Mouse (Mus musculus) hindbrain, embryonic 14.5 days (tissue): ENCODE data around the gene Elmo2. TPM values are rescaled to one million over a fixed set of nuclear protein-coding genes. Genes with fewer than 3 reads are reported as not detected.

ENCODE experiments used
- ATAC-seq: fragments of 200-750 bp; cut with Nextera tagmentation; 2 replicates; pipeline ENCODE4 v1.8.0; 2017; ENCODE audit warnings: moderate number of reproducible peaks, mild to moderate bottlenecking, moderate TSS enrichment, moderate library complexity; ENCODE audit not compliant: low FRiP score
- DNase-seq: peaks from one replicate; pipeline ENCODE4 v3.0.0-alpha.2; 2015; ENCODE audit warnings: low spot score
- H3K27ac ChIP-seq: fragments of 300-500 bp; sonication (generic); 2 replicates; pipeline ENCODE4 v1.5.1; 2014; ENCODE audit warnings: mild to moderate bottlenecking, moderate library complexity
- H3K27me3 ChIP-seq: fragments of 300-500 bp; sonication (generic); 2 replicates; pipeline ENCODE4 v1.6.1; 2014; ENCODE audit warnings: mild to moderate bottlenecking, low read length, mixed read lengths; ENCODE audit not compliant: control insufficient read depth, insufficient read depth
- H3K36me3 ChIP-seq: fragments of 300-500 bp; sonication (generic); replicated peaks from 2 replicates; pipeline ENCODE4 v1.6.1; 2014; ENCODE audit not compliant: control insufficient read depth, insufficient read depth
- H3K4me1 ChIP-seq: fragments of 300-500 bp; sonication (generic); replicated peaks from 2 replicates; pipeline ENCODE4 v1.6.1; 2014; ENCODE audit warnings: antibody characterized with exemption, low read length, mixed read lengths; ENCODE audit not compliant: control insufficient read depth, insufficient read depth
- H3K4me2 ChIP-seq: fragments of 300-500 bp; sonication (generic); replicated peaks from 2 replicates; pipeline ENCODE4 v1.6.1; 2014; ENCODE audit warnings: mild to moderate bottlenecking, moderate library complexity
- H3K4me3 ChIP-seq: fragments of 300-500 bp; sonication (generic); replicated peaks from 2 replicates; pipeline ENCODE4 v1.5.1; 2014; ENCODE audit warnings: mild to moderate bottlenecking, low read length
- H3K9ac ChIP-seq: fragments of 300-500 bp; sonication (generic); 2 replicates; pipeline ENCODE4 v1.6.1; 2014
- H3K9me3 ChIP-seq: fragments of 300-500 bp; sonication (generic); 2 replicates; pipeline ENCODE4 v1.6.1; 2016; ENCODE audit warnings: low read length; ENCODE audit not compliant: control insufficient read depth
- WGBS: fragments of 180-500 bp; shearing (Covaris S2); extraction: QIAGEN DNeasy Blood & Tissue Kit; methylation state at CpG from one replicate; pipeline ENCODE4 v1.1.7; 2014; 5-methylcytosine and 5-hydroxymethylcytosine counted together
- polyA plus RNA-seq: library from polyadenylated mRNA; unstranded; fragments of >200 nt; fragmentation: Nextera tagmentation; extraction: Ambion mirVana; gene quantifications from 2 replicates; pipeline ENCODE4 v1.2.1, GENCODE M21; 2014

The Elmo2 gene
- polyA plus RNA-seq, 1 experiment from 2014 or later = 99.7 TPM

- H3K4me2 ChIP-seq = no peak overlapping the region
- peaks cover 86% of the 10 kb centered on the region for H3K36me3 ChIP-seq
- H3K4me3 ChIP-seq = no peak overlapping the region
- 87% methylated on average over 6 of the region's 6 CpGs for WGBS
- H3K9ac ChIP-seq = no peak overlapping the region
- H3K4me1 ChIP-seq = peaks cover 16% of the 10 kb centered on the region
- H3K9me3 ChIP-seq = no peaks in the 10 kb centered on the region
- DNase-seq (no peak), ATAC-seq (no peak)
- no peaks in the 10 kb centered on the region for H3K27me3 ChIP-seq
- H3K27ac ChIP-seq = no peak overlapping the region
Measured at GRCm38 (mm10) chr2:165307801-165308200, 18.5 kb downstream of the Elmo2 start.

GRCm38 (mm10) chr2:165305438-165305837 is 20.8 kb downstream of the Elmo2 start:
- Histone ChIP-seq H3K9ac (no peak overlapping the region), H3K4me1 (peaks cover 7% of the 10 kb centered on the region), H3K36me3 (peaks cover 85% of the 10 kb centered on the region), H3K4me3 (no peak overlapping the region), H3K27ac (no peak overlapping the region), H3K4me2 (no peak overlapping the region), H3K27me3 (no peaks in the 10 kb centered on the region), H3K9me3 (no peaks in the 10 kb centered on the region)
- no peak for ATAC-seq
- DNase-seq = no peak
- WGBS = 90% methylated on average over 8 of the region's 8 CpGs

GRCm38 (mm10) chr2:165304819-165305218 is 21.5 kb downstream of the Elmo2 start:
- Histone ChIP-seq H3K4me1 (peaks cover under 1% of the 10 kb centered on the region; the same call in 1 of the 2 replicates), H3K27me3 (no peaks in the 10 kb centered on the region), H3K4me2 (no peak overlapping the region), H3K9ac (no peak overlapping the region), H3K27ac (no peak overlapping the region), H3K36me3 (peaks cover 83% of the 10 kb centered on the region), H3K4me3 (no peak overlapping the region), H3K9me3 (no peaks in the 10 kb centered on the region)
- DNase-seq (no peak), ATAC-seq (no peak)
- WGBS = 91% methylated on average over 19 of the region's 19 CpGs

- 92% methylated on average over 6 of the region's 6 CpGs for WGBS
- Histone ChIP-seq H3K4me1 (no peaks in the 10 kb centered on the region), H3K36me3 (peaks cover 78% of the 10 kb centered on the region), H3K27ac (no peak overlapping the region), H3K4me3 (no peak overlapping the region), H3K4me2 (no peak overlapping the region), H3K9ac (no peak overlapping the region), H3K9me3 (no peaks in the 10 kb centered on the region), H3K27me3 (no peaks in the 10 kb centered on the region)
- ATAC-seq (no peak), DNase-seq (no peak)
Measured at GRCm38 (mm10) chr2:165303354-165304012, 22.8 kb downstream of the Elmo2 start.

GRCm38 (mm10) chr2:165301409-165301808 is 24.9 kb downstream of the Elmo2 start:
- Histone ChIP-seq H3K27me3 (no peaks in the 10 kb centered on the region), H3K9ac (no peak overlapping the region), H3K27ac (no peak overlapping the region; the same call in 1 of the 2 replicates), H3K9me3 (no peaks in the 10 kb centered on the region), H3K4me2 (no peak overlapping the region), H3K4me3 (no peak overlapping the region), H3K36me3 (peaks cover 78% of the 10 kb centered on the region), H3K4me1 (no peaks in the 10 kb centered on the region)
- DNase-seq = no peak
- no peak for ATAC-seq
- WGBS = 59% methylated on average over 3 of the region's 3 CpGs

- Histone ChIP-seq H3K9me3 (no peaks in the 10 kb centered on the region), H3K9ac (no peak overlapping the region), H3K4me3 (no peak overlapping the region), H3K4me1 (no peaks in the 10 kb centered on the region), H3K27ac (0 out of 2 replicates have a peak overlapping the region, but pooled peaks have one; percentile 62), H3K4me2 (no peak overlapping the region), H3K27me3 (no peaks in the 10 kb centered on the region), H3K36me3 (peaks cover 84% of the 10 kb centered on the region)
- ATAC-seq = no peak
- no peak for DNase-seq
- WGBS = 65% methylated on average over 6 of the region's 6 CpGs
Measured at GRCm38 (mm10) chr2:165300885-165301284, 25.4 kb downstream of the Elmo2 start.

GRCm38 (mm10) chr2:165300424-165300823 is 25.9 kb downstream of the Elmo2 start:
- no peak overlapping the region for H3K9ac ChIP-seq
- no peaks in the 10 kb centered on the region for H3K4me1 ChIP-seq
- WGBS = 60% methylated on average over 8 of the region's 8 CpGs
- no peaks in the 10 kb centered on the region for H3K9me3 ChIP-seq
- H3K4me3 ChIP-seq = no peak overlapping the region
- H3K27me3 ChIP-seq = no peaks in the 10 kb centered on the region
- ATAC-seq (no peak), DNase-seq (no peak)
- peak overlapping the region; percentile 62; the same call in 1 of the 2 replicates for H3K27ac ChIP-seq
- peaks cover 85% of the 10 kb centered on the region for H3K36me3 ChIP-seq
- no peak overlapping the region for H3K4me2 ChIP-seq

- Histone ChIP-seq H3K9me3 (no peaks in the 10 kb centered on the region), H3K27me3 (no peaks in the 10 kb centered on the region), H3K9ac (no peak overlapping the region), H3K27ac (no peak overlapping the region), H3K36me3 (peaks cover 85% of the 10 kb centered on the region), H3K4me1 (no peaks in the 10 kb centered on the region), H3K4me2 (no peak overlapping the region), H3K4me3 (no peak overlapping the region)
- ATAC-seq (no peak), DNase-seq (no peak)
- 92% methylated on average over 11 of the region's 11 CpGs for WGBS
Measured at GRCm38 (mm10) chr2:165297429-165297828, 28.9 kb downstream of the Elmo2 start.

GRCm38 (mm10) chr2:165296571-165296970 is 29.7 kb downstream of the Elmo2 start:
- H3K4me2 ChIP-seq = no peak overlapping the region
- no peak overlapping the region for H3K27ac ChIP-seq
- no peaks in the 10 kb centered on the region for H3K9me3 ChIP-seq
- peaks cover 86% of the 10 kb centered on the region for H3K36me3 ChIP-seq
- no peak for DNase-seq
- H3K4me3 ChIP-seq = no peak overlapping the region
- no peaks in the 10 kb centered on the region for H3K4me1 ChIP-seq
- WGBS = 85% methylated on average over 18 of the region's 18 CpGs
- ATAC-seq = no peak
- no peaks in the 10 kb centered on the region for H3K27me3 ChIP-seq
- no peak overlapping the region for H3K9ac ChIP-seq
